Mouse (Mus musculus): Measurements from ENCODE around the gene Ublcp1.

- TF ChIP-seq CTCF (IDR thresholded peaks at IDR 0.05; ENCODE audit: low read depth) (no peak), EP300 (IDR thresholded peaks at IDR 0.05; ENCODE audit: low read depth) (no peak)
These were observed 1.2 kb upstream of the Ublcp1 start for GRCm38 (mm10) chr11:44471337-44471995.
